Mouse (Mus musculus): ENCODE measurements at regions not wholly inside any gene's neighbourhood (a gene's known extent, or its start where the extent isn't known, plus 50 kb on each side); places are given as distances from the start of the nearest gene placed in this dataset.
"Not testable (repeated sequence)": the region's sequence is repeated elsewhere in the genome, so short reads cannot be mapped to it uniquely, and the experiment has no call there.

DNA sequence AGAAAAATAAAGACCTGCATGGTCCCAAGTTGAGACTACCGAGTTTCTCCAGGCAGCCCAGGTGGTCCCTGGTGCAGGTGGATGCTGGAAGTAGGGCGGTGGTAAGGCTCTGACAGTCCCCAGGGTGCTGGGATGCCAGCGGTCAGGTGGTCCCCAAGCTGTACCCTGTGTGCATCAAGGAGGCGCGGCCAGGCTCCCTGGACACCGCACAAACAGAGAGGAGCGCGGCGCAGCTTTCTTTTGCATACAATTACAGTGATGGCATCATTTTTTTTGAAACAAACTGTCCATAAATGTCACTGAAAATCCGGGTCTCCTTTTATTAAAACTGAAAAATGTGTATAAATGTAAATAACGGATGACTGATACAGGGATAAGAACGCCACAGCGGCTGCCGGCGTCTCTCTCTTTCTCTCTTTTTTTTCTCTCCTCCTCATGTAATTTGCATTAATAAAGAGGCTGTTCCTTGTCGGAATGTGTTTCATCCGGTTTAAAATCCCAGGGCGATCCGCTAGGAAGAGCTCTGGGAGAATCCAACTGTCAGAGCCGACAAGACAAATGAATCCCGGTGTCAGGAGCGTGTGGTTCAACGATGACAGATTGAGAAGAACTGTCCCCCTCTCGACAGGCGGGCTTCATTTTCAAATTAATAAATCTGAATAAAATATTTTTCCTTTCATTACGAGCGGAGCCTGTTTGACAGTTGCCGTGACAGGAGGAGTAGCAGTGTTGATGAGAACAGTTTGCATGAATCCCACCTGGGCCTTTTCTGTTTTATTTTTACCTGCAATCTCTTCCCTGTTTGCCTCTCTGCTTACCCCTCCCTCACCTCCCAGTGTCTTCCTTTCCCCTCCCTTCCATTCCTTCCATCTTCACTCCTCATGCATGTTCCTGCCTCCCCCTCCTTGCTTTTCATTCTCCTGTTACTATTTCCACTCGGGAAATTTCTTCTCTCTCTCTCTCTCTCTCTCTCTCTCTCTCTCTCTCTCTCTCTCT, 244.6 kb upstream of the Pbx1 start:
- DNase-seq, result no peak

- no peak for DNase-seq
These were observed 243.7 kb upstream of the Pbx1 start for GRCm38 (mm10) chr1:168675741-168676140.

- DNase-seq, result no peak
These were observed 230.8 kb upstream of the Pbx1 start for GRCm38 (mm10) chr1:168662755-168663284.

- DNase-seq, result no peak
These were observed 228.9 kb upstream of the Pbx1 start for GRCm38 (mm10) chr1:168660956-168661355.

GRCm38 (mm10) chr1:168659578-168659977, 227.5 kb upstream of the Pbx1 start:
- DNase-seq, result no peak

DNA sequence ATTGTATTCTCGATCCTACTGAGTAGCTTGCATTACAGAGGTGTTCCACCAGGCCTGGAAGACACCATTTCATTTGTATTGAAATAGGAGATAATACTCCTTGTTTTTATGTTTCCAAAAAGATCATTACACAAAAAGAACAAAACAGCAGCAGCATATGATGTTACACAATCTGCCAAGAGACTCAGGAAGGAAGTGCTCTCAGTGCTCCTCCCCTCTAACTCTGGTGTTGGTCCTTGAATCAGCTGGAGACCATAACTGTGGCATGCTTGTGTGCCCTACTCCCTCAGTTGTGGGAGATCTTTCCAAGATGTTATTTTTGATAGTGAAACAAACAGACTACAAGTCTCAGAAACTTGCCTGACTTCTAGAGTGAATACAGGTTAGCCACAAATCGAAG, 200.8 kb upstream of the Pbx1 start:
- DNase-seq, result no peak

- no peak for DNase-seq
These were observed 199.9 kb upstream of the Pbx1 start for GRCm38 (mm10) chr1:168631979-168632378.

GRCm38 (mm10) chr1:168601967-168602366, 169.9 kb upstream of the Pbx1 start:
- not testable (repeated sequence) for DNase-seq

DNA sequence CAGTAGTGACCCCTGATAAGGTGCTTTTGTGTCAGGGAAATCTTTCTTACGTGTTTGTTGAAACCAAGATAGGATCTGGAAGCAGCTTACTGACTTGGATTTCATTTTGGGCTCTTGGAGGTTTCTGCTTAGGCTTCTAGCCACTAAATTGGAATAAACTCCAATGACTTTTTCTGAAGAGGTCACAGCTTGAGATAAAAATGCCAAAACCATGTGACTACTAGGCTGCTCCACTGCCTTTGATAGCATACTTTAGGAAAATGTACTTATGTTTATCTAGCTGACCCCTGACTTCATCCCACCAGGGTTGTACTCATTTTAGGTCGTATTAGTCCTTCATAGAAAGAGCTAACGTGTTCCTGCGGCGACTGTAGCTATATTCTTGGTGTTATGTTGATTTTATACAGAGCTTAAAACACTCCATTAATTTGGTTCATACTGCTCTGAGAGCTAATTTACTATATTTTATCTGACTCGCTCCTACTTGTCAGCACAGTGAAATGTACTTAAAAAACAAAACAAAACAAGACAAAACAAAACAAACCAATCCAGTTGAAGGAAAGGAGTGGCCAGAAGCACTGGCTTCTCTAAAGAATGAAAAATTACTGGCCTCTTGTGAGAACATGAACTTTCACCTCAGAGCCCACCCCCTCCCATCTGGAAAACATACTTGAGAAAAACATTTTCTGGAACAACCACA, 168.5 kb upstream of the Pbx1 start:
- no peak for DNase-seq

DNA sequence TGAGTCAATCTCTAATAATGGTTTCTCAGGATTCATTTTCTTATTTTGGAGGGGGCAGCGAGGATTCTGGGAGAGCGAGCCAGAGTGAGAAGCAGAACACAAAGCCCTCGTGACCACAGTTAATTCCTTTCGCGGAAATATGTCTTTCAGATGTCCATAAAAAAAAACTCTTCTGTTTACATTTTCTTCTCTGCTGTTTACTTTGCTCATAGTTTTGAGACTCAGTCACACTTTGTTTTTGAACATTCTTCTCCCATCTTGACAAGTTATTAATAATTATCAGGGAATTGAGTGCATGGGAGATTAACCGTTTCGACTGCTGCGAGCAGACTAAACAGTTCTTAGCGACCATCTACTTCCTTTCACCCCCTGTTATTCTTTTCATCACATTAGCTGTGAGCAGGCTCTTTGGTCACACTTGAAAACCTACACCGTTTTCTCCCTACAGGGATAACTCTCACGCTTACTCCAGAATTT, 166.2 kb upstream of the Pbx1 start:
- no peak for DNase-seq

GRCm38 (mm10) chr1:168597495-168597894, 165.4 kb upstream of the Pbx1 start:
- no peak for DNase-seq

- no peak for DNase-seq
These were observed 152.1 kb upstream of the Pbx1 start for GRCm38 (mm10) chr1:168584137-168584536.

DNA sequence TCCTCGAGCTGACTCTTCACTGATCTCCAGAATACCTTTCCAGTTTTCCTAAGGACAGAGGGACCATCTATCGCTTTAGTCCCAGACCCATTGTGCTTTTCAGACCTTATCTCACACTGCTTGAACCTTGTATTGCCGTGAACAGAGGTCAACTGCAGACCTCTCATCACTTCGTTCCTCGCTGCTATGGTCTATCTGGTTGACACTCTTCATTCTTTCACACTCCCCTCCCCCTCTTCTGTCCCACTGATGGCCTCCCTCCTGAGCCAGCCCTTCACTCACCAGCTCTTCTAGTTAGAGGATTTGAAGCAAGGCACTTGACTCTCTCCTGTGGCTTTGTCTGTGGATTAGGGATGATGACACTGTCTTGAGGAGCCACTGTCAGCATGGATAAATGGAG, 150.4 kb upstream of the Pbx1 start:
- DNase-seq, result no peak

DNA sequence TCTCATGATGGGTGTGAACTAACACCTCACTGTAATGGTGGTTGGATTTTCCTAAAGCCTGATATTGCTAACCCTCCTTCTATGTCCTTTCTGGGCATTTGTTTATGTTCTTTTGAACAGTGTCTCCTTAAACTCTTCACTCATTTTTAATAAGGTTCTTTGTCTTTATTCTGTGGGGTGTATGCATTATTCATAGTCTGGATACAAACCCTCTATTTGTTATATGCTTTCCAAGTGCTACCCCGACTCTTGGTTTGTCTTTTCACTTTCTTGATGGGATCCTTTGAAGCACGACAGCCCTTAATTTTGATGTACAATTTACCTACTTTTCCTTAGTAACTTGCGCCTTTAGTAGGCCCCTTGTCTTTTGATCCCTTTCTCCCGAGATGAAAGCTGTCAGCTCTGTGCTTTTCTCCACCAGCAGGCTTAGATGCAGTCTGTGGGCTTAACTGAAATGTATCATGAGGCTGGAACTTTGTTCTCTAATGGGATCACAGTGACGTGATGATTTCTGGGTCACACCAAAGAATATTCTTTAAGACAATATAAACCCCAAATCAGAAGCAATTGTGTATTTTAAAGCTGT, 138.0 kb upstream of the Pbx1 start:
- DNase-seq, result no peak

DNA sequence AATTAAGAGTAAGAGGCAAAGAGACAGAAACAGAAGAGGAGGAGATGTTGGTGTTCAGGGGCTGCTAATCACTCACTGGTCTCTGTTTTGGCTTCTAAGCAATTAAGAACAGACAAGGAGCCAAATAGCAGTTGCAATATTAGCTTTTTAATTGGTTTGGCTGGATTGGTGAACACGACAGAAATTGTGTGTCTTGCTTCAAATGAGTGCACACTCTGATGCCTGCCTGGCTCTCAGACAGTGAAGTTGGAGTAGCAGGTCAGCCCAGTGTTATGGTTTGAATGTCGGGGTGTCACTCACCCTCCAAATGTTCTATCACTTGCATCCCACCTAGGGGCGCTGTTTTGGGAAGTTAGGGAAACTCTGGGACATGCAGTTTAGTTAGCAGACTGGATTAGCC, 120.3 kb upstream of the Pbx1 start:
- no peak for DNase-seq

DNA sequence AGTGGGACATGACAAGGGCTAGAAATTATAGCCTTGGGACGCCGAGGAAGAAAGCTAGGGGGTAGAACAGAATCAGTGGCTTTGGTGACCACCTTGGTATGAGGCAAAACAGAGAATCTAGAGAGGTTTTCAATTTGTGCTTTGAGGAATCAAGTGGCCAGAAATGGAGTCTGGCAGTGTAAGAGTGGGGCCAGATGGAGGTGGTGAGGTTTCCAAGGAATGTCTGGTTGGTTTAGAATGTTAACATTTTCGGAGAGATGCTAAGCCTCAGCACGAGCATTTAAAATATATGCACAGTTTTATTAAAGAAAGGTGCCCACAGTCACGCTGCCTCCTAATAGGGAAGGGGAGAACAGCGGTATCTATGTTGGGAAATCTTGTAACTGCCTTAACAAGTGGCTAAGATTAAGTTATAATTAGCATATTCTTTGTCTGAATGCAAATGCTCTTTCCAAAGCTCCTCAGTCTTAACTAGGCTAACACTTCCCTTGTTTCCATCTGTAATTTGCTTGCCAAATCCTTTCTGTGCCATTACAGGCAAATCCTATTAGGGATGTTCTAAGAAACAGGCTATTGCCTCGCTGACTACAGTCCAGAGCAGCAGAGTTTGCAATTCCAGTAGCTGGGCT, 117.9 kb upstream of the Pbx1 start:
- no peak for DNase-seq

DNA sequence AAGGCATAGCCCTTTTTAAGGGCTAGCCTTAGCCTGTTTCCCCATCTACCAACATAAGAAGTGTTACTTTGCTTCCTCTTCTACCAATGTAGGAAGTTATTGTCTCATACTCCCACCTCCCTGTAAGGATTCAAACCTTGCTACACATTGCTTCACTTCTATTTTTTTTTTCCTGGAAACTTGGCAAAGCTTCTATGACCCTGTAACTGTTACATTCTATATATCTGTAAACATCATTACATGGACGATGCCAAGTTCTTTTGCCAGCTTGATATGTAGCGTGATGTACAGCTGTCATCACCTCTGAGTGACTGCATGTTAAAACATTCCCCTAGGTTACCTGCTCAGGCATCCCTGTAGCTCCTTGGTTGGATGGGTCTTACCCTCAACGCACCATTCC, 114.1 kb upstream of the Pbx1 start:
- no peak for DNase-seq

GRCm38 (mm10) chr1:168545072-168545780, 113.2 kb upstream of the Pbx1 start:
- no peak for DNase-seq

GRCm38 (mm10) chr1:168541231-168541630, 109.2 kb upstream of the Pbx1 start:
- no peak for DNase-seq

GRCm38 (mm10) chr1:168518087-168518486, 86.0 kb upstream of the Pbx1 start:
- no peak for DNase-seq

DNA sequence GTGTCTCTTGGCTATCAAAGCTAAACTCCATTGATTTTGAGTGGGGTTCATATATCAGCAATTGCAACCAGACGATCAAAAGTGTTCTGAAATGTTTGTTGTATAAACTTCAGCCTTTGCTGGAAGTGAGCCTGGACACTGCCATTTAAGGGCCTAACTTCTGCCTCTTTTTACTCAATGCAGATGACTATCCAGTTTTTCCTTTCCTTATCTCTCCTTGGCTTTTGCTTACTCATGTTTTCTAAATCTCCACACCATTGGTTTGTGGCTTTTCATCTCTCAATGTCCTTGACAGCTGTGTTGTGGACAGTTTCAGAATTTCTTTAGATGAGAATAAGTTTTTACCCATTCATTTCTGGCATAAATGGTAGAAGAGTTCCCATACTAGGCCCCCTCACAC, 74.3 kb upstream of the Pbx1 start:
- DNase-seq, result no peak

GRCm38 (mm10) chr1:168504773-168505172, 72.7 kb upstream of the Pbx1 start:
- no peak for DNase-seq
